Mouse (Mus musculus) C2C12 (cell line): ENCODE measurements at regions not wholly inside any gene's neighbourhood (a gene's known extent, or its start where the extent isn't known, plus 50 kb on each side); places are given as distances from the start of the nearest gene placed in this dataset.

ENCODE experiments used
- CEBPB ChIP-seq: IDR thresholded peaks from one replicate; pipeline ENCODE4 v1.6.1; 2011; ENCODE audit warnings: low read depth, mild to moderate bottlenecking, control low read depth, moderate library complexity
- CTCF ChIP-seq: IDR thresholded peaks from one replicate; pipeline ENCODE4 v1.5.1; 2011; ENCODE audit not compliant: control insufficient read depth, insufficient read depth, insufficient read length
- FOSL1 ChIP-seq: IDR thresholded peaks from one replicate; pipeline ENCODE4 v1.8.0; 2011; ENCODE audit warnings: mild to moderate bottlenecking, low read length; ENCODE audit not compliant: poor library complexity, insufficient read depth, severe bottlenecking
- MAX ChIP-seq: IDR thresholded peaks from one replicate; pipeline ENCODE4 v1.6.1; 2011; ENCODE audit warnings: mild to moderate bottlenecking, control low read depth
- MYOD1 ChIP-seq: IDR thresholded peaks from one replicate; pipeline ENCODE4 v1.6.1; 2011; ENCODE audit warnings: low read depth; ENCODE audit not compliant: control insufficient read depth, insufficient read length
- MYOG ChIP-seq: IDR thresholded peaks from one replicate; pipeline ENCODE4 v1.6.1; 2011; ENCODE audit not compliant: control insufficient read depth, insufficient read length; ENCODE audit errors: extremely low read depth
- USF1 ChIP-seq: IDR thresholded peaks from one replicate; pipeline ENCODE4 v1.6.1; 2011; ENCODE audit warnings: low read depth, mild to moderate bottlenecking, control low read depth, moderate library complexity

- TF ChIP-seq CTCF (no peak), CEBPB (no peak), USF1 (no peak), MAX (no peak), MYOG (no peak), FOSL1 (no peak), MYOD1 (no peak)
Measured at GRCm38 (mm10) chr17:50420690-50421089, 88.5 kb upstream of the Plcl2 start.
